Mouse (Mus musculus): Measurements from ENCODE around the gene Dram1. TPM values are rescaled to one million over a fixed set of nuclear protein-coding genes. Genes with fewer than 3 reads are reported as not detected.

The Dram1 gene
- polyA plus RNA-seq, 1 experiment from 2014 or later: 0.44 TPM

DNA sequence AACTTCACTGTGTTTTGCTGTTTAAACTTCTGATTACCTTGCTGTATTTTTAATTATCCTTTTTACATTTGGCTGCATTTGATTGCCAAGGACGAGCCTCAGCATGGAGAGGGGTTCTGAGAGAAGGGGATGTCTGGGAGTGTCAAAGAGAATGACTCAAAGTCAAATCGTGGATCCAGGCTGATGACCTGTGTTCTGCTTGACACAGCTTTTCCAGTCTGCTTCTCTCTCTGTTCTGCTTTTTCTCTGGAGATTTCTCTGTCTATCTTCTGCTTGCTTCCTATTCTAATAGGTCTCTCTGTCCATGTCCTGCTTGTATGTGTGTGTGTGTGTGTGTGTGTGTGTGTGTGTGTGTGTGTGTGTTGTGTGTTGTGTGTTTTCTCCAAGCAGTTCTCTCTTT lies 30.9 kb upstream of the Dram1 start:
- Histone ChIP-seq H3K36me3 (ENCODE audit: control insufficient read depth, insufficient read depth, low read length) (no peaks in the 10 kb centered on the region), H3K9ac (ENCODE audit: low read length) (no peak overlapping the region), H3K27me3 (replicated peaks; ENCODE audit: control insufficient read depth, insufficient read depth, low read length) (no peaks in the 10 kb centered on the region), H3K4me2 (ENCODE audit: low read length) (no peak overlapping the region), H3K27ac (ENCODE audit: low read depth, low read length) (no peak overlapping the region), H3K4me3 (ENCODE audit: low read depth, low read length) (no peak overlapping the region), H3K9me3 (replicated peaks; ENCODE audit: control insufficient read depth, low read length) (no peaks in the 10 kb centered on the region), H3K4me1 (ENCODE audit: control insufficient read depth, insufficient read depth, low read length) (no peaks in the 10 kb centered on the region)
- DNase-seq (ENCODE audit: low spot score) (no peak), ATAC-seq (no peak)
- WGBS: 66% methylated on average over 2 of the region's 2 CpGs

- H3K27ac ChIP-seq (ENCODE audit: low read depth, low read length): no peak overlapping the region
- no peak for DNase-seq (ENCODE audit: low spot score)
- no peaks in the 10 kb centered on the region for H3K36me3 ChIP-seq (ENCODE audit: control insufficient read depth, insufficient read depth, low read length)
- no peak overlapping the region for H3K4me3 ChIP-seq (ENCODE audit: low read depth, low read length)
- no peaks in the 10 kb centered on the region for H3K4me1 ChIP-seq (ENCODE audit: control insufficient read depth, insufficient read depth, low read length)
- H3K9me3 ChIP-seq (replicated peaks; ENCODE audit: control insufficient read depth, low read length): no peaks in the 10 kb centered on the region
- H3K27me3 ChIP-seq (replicated peaks; ENCODE audit: control insufficient read depth, insufficient read depth, low read length): no peaks in the 10 kb centered on the region
- ATAC-seq: no peak
- H3K9ac ChIP-seq (ENCODE audit: low read length): no peak overlapping the region
- no peak overlapping the region for H3K4me2 ChIP-seq (ENCODE audit: low read length)
- 95% methylated on average over 12 of the region's 12 CpGs for WGBS
These were observed 29.2 kb upstream of the Dram1 start for GRCm38 (mm10) chr10:88407875-88408631.

GRCm38 (mm10) chr10:88405812-88406211 lies 26.9 kb upstream of the Dram1 start:
- no peak for DNase-seq (ENCODE audit: low spot score)
- no peak overlapping the region for H3K4me2 ChIP-seq (ENCODE audit: low read length)
- no peaks in the 10 kb centered on the region for H3K4me1 ChIP-seq (ENCODE audit: control insufficient read depth, insufficient read depth, low read length)
- H3K9ac ChIP-seq (ENCODE audit: low read length): no peak overlapping the region
- no peaks in the 10 kb centered on the region for H3K36me3 ChIP-seq (ENCODE audit: control insufficient read depth, insufficient read depth, low read length)
- no peaks in the 10 kb centered on the region; the same call in 1 of the 2 replicates for H3K9me3 ChIP-seq (replicated peaks; ENCODE audit: control insufficient read depth, low read length)
- WGBS: 81% methylated on average over 7 of the region's 7 CpGs
- no peaks in the 10 kb centered on the region for H3K27me3 ChIP-seq (replicated peaks; ENCODE audit: control insufficient read depth, insufficient read depth, low read length)
- ATAC-seq: no peak
- H3K27ac ChIP-seq (ENCODE audit: low read depth, low read length): no peak overlapping the region
- no peak overlapping the region for H3K4me3 ChIP-seq (ENCODE audit: low read depth, low read length)

GRCm38 (mm10) chr10:88404220-88404619 lies 25.3 kb upstream of the Dram1 start:
- no peak overlapping the region for H3K9ac ChIP-seq (ENCODE audit: low read length)
- H3K4me3 ChIP-seq (ENCODE audit: low read depth, low read length): no peak overlapping the region
- H3K27ac ChIP-seq (ENCODE audit: low read depth, low read length): no peak overlapping the region
- no peaks in the 10 kb centered on the region for H3K36me3 ChIP-seq (ENCODE audit: control insufficient read depth, insufficient read depth, low read length)
- WGBS: 85% methylated on average over 6 of the region's 6 CpGs
- no peaks in the 10 kb centered on the region; the same call in 1 of the 2 replicates for H3K9me3 ChIP-seq (replicated peaks; ENCODE audit: control insufficient read depth, low read length)
- no peaks in the 10 kb centered on the region for H3K27me3 ChIP-seq (replicated peaks; ENCODE audit: control insufficient read depth, insufficient read depth, low read length)
- H3K4me1 ChIP-seq (ENCODE audit: control insufficient read depth, insufficient read depth, low read length): no peaks in the 10 kb centered on the region
- DNase-seq (ENCODE audit: low spot score) (no peak), ATAC-seq (no peak)
- H3K4me2 ChIP-seq (ENCODE audit: low read length): no peak overlapping the region

DNA sequence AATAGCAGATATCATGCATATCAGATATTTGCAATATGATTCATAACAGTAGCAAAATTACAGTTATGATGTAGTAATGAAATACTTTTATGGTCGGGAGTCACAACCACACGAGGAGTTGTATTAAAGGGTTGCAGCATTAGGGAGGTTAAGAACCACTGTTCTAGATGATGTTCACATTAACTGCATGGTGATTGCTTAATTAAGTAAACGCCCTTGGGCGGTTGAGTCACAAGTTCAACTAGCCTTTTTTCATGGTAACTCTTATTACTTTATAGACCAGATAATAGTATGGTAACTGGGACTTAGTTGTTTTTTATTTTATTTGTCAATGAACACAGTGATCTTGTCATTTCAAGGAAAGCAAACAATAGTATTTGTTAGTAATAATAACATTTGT lies 24.1 kb upstream of the Dram1 start:
- H3K27ac ChIP-seq (ENCODE audit: low read depth, low read length): no peak overlapping the region
- H3K9ac ChIP-seq (ENCODE audit: low read length): no peak overlapping the region
- H3K9me3 ChIP-seq (replicated peaks; ENCODE audit: control insufficient read depth, low read length): no peaks in the 10 kb centered on the region; the same call in 1 of the 2 replicates
- no peak overlapping the region for H3K4me3 ChIP-seq (ENCODE audit: low read depth, low read length)
- H3K4me2 ChIP-seq (ENCODE audit: low read length): no peak overlapping the region
- WGBS: 97% methylated on average over 4 of the region's 4 CpGs
- no peaks in the 10 kb centered on the region for H3K36me3 ChIP-seq (ENCODE audit: control insufficient read depth, insufficient read depth, low read length)
- DNase-seq (ENCODE audit: low spot score) (no peak), ATAC-seq (no peak)
- H3K27me3 ChIP-seq (replicated peaks; ENCODE audit: control insufficient read depth, insufficient read depth, low read length): no peaks in the 10 kb centered on the region
- no peaks in the 10 kb centered on the region for H3K4me1 ChIP-seq (ENCODE audit: control insufficient read depth, insufficient read depth, low read length)

DNA sequence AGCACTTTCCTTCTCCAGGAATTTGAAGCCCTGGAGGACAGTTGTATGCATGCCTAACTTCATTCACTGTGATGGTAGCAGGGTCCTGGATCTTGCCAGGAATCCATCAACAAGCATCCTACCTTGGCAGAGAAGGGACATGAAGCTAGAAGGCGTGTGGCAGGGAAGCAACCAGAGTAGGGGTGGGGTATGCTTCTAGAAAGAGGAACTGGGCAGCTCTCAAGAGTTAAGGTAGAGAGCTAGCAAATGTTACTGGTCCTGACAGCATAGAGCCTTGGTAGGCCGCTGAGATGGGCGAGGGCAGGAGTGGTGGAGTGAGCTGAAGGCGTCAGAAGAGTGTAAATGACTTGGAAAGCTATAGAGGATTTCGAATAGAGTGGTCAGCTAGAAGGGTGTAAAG lies 20.4 kb upstream of the Dram1 start:
- no peak overlapping the region for H3K27ac ChIP-seq (ENCODE audit: low read depth, low read length)
- WGBS: 92% methylated on average over 5 of the region's 5 CpGs
- no peak for ATAC-seq
- no peak overlapping the region for H3K4me3 ChIP-seq (ENCODE audit: low read depth, low read length)
- no peaks in the 10 kb centered on the region; the same call in 1 of the 2 replicates for H3K9me3 ChIP-seq (replicated peaks; ENCODE audit: control insufficient read depth, low read length)
- no peak overlapping the region for H3K9ac ChIP-seq (ENCODE audit: low read length)
- no peak for DNase-seq (ENCODE audit: low spot score)
- no peaks in the 10 kb centered on the region for H3K4me1 ChIP-seq (ENCODE audit: control insufficient read depth, insufficient read depth, low read length)
- H3K27me3 ChIP-seq (replicated peaks; ENCODE audit: control insufficient read depth, insufficient read depth, low read length): no peaks in the 10 kb centered on the region
- no peak overlapping the region for H3K4me2 ChIP-seq (ENCODE audit: low read length)
- H3K36me3 ChIP-seq (ENCODE audit: control insufficient read depth, insufficient read depth, low read length): no peaks in the 10 kb centered on the region

DNA sequence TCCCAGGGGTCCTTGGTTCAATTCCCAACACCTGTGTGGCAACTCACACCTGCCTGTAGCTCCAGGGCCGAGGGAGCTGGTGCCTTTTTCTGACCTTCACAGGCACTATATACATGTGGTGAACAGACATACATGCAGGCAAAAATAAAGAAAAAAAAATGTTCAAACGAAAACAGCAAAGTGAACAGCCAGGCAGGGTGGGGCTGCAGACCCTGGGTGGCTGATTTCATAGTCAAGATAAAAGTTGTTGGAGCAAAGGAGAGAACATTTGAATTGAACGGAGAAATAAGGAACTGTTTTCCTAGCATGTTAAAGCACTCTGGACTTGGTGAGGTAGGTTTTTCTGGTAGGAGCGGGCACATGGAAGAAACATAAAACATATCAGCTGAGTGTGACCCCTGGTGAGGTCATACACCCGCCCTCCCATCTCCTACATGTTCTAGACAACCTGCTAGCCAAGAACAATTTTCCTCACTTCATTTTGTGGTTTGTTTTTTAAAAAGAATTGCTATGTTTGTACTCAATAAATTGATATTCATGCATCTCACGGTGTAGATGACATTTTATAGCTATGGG lies 19.9 kb upstream of the Dram1 start:
- DNase-seq (ENCODE audit: low spot score): no peak
- H3K27ac ChIP-seq (ENCODE audit: low read depth, low read length): no peak overlapping the region
- H3K36me3 ChIP-seq (ENCODE audit: control insufficient read depth, insufficient read depth, low read length): no peaks in the 10 kb centered on the region
- H3K27me3 ChIP-seq (replicated peaks; ENCODE audit: control insufficient read depth, insufficient read depth, low read length): no peaks in the 10 kb centered on the region
- no peaks in the 10 kb centered on the region for H3K4me1 ChIP-seq (ENCODE audit: control insufficient read depth, insufficient read depth, low read length)
- H3K9me3 ChIP-seq (replicated peaks; ENCODE audit: control insufficient read depth, low read length): no peaks in the 10 kb centered on the region; the same call in 1 of the 2 replicates
- H3K4me3 ChIP-seq (ENCODE audit: low read depth, low read length): no peak overlapping the region
- no peak for ATAC-seq
- H3K9ac ChIP-seq (ENCODE audit: low read length): no peak overlapping the region
- 89% methylated on average over 6 of the region's 6 CpGs for WGBS
- H3K4me2 ChIP-seq (ENCODE audit: low read length): no peak overlapping the region

GRCm38 (mm10) chr10:88392181-88392847 lies 13.4 kb upstream of the Dram1 start:
- H3K36me3 ChIP-seq (ENCODE audit: control insufficient read depth, insufficient read depth, low read length): no peaks in the 10 kb centered on the region
- DNase-seq (ENCODE audit: low spot score): peak; percentile 29
- no peak overlapping the region for H3K4me3 ChIP-seq (ENCODE audit: low read depth, low read length)
- H3K9me3 ChIP-seq (replicated peaks; ENCODE audit: control insufficient read depth, low read length): no peaks in the 10 kb centered on the region
- no peak overlapping the region for H3K4me2 ChIP-seq (ENCODE audit: low read length)
- 85% methylated on average over 9 of the region's 9 CpGs for WGBS
- H3K9ac ChIP-seq (ENCODE audit: low read length): no peak overlapping the region
- peak; percentile 52 for ATAC-seq
- H3K27ac ChIP-seq (ENCODE audit: low read depth, low read length): no peak overlapping the region
- no peaks in the 10 kb centered on the region for H3K4me1 ChIP-seq (ENCODE audit: control insufficient read depth, insufficient read depth, low read length)
- H3K27me3 ChIP-seq (replicated peaks; ENCODE audit: control insufficient read depth, insufficient read depth, low read length): no peaks in the 10 kb centered on the region

DNA sequence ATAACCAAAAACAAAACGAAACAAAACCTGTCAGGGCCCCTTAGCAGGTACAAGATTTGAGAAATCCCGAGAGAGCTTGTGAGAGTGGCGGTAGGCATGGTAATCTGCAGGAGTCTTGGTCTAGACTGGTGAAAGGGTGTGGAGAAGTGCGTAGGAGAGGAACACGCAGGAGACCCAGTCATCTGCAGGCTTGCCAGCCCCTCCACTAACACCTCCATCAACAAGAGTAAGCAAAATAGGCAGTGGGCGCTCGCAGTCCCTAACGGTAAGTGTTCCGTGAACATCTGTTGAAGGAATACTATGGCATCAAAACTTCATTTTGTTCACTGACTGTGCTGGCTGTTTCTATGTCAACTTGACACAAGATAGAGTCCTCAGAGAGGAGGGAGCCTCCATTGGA lies 12.6 kb upstream of the Dram1 start:
- ATAC-seq (no peak), DNase-seq (ENCODE audit: low spot score) (no peak)
- H3K9ac ChIP-seq (ENCODE audit: low read length): no peak overlapping the region
- no peak overlapping the region for H3K27ac ChIP-seq (ENCODE audit: low read depth, low read length)
- no peaks in the 10 kb centered on the region for H3K36me3 ChIP-seq (ENCODE audit: control insufficient read depth, insufficient read depth, low read length)
- 86% methylated on average over 9 of the region's 9 CpGs for WGBS
- no peaks in the 10 kb centered on the region for H3K27me3 ChIP-seq (replicated peaks; ENCODE audit: control insufficient read depth, insufficient read depth, low read length)
- H3K9me3 ChIP-seq (replicated peaks; ENCODE audit: control insufficient read depth, low read length): no peaks in the 10 kb centered on the region
- H3K4me1 ChIP-seq (ENCODE audit: control insufficient read depth, insufficient read depth, low read length): no peaks in the 10 kb centered on the region
- no peak overlapping the region for H3K4me3 ChIP-seq (ENCODE audit: low read depth, low read length)
- H3K4me2 ChIP-seq (ENCODE audit: low read length): no peak overlapping the region
